Comparison of ENCODE assay signal across 13 mouse cellular contexts in the genomic region with DNA sequence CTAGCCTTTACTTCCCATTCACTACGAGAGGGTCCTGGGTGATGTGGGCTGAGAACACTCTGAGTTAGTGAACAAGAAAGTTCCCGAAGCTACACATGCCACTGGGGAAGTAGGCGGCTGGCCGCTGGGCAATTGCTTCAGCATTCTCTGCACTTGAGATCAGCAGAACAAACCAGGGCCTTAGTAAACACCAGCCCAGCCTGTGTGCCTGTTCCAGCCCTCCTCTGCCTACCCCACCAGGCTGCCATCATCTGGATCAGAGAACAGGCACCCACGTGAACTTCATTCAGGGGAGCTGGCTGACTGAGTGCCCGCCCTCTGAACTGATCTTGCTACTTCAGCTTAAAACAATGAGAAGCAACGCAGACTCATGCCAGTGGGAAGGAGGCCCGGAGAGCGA. TPM values are rescaled to one million over a fixed set of nuclear protein-coding genes. Genes with fewer than 3 reads are reported as not detected.
DNase-seq lines count a peak whose midpoint lies in the region; ATAC-seq and TF ChIP-seq lines count a peak whose summit lies in the region.
"Had no signal": no experiment of that assay in that cellular context is flagged by ENCODE, and none has a peak within 500 bp of the region (broad histone marks: within the 10 kb centered on the region; RNA-seq: fewer than 3 reads in every experiment).

No protein-coding gene starts in this region.

- H3K4me2 ChIP-seq in stomach, postnatal 0 days (replicated peaks; ENCODE audit: low read depth): no peak overlapping the region
- H3K4me2 ChIP-seq: midbrain, embryonic 11.5 days had no signal

- TF ChIP-seq EP300 in stomach, postnatal 0 days (optimal IDR thresholded peaks at IDR 0.05): no peak

- no peaks in the 10 kb centered on the region for H3K9me3 ChIP-seq in stomach, postnatal 0 days (ENCODE audit: control insufficient read depth, low read length)

- H3K36me3 ChIP-seq in stomach, postnatal 0 days (ENCODE audit: control insufficient read depth, insufficient read depth, low read length): no peaks in the 10 kb centered on the region

- DNase-seq in gastrocnemius, adult 2 months: no peak
- DNase-seq in gastrocnemius, postnatal 10 days: no peak
- peak; percentile 63 for DNase-seq in kidney, adult 11 months
- DNase-seq in kidney, postnatal 4 days: no peak
- DNase-seq in brain, adult 2 months (ENCODE audit: low read depth, low spot score): peak; percentile 47
- DNase-seq in kidney, postnatal 14 days: peak; percentile 58
- no peak for DNase-seq in stomach, postnatal 0 days (ENCODE audit: low spot score)
- no peak for DNase-seq in thymus, adult 18-20 months
- DNase-seq: cerebellum, adult 18-20 months; liver, postnatal 0 days had no signal

- no peaks in the 10 kb centered on the region for H3K4me1 ChIP-seq in stomach, postnatal 0 days (replicated peaks; ENCODE audit: control insufficient read depth, insufficient read depth)

- H3K27me3 ChIP-seq in stomach, postnatal 0 days (ENCODE audit: control insufficient read depth, insufficient read depth, low read length): no peaks in the 10 kb centered on the region

- H3K9ac ChIP-seq in stomach, postnatal 0 days (ENCODE audit: low read length): no peak overlapping the region
- H3K9ac ChIP-seq: liver, postnatal 0 days had no signal

- intact Hi-C loops in gastrocnemius, adult 2 months (cut with DNase I): no loop called here

- peak overlapping the region; percentile 12; the same call in 1 of the 2 replicates for H3K27ac ChIP-seq in gastrocnemius, adult 2 months
- no peak overlapping the region for H3K27ac ChIP-seq in stomach, postnatal 0 days (replicated peaks)

- no peak overlapping the region for H3K4me3 ChIP-seq in gastrocnemius, adult 2 months
- no peak overlapping the region for H3K4me3 ChIP-seq in stomach, postnatal 0 days (ENCODE audit: low read depth, low read length)

- no peak for TF ChIP-seq CTCF in gastrocnemius, adult 2 months (IDR thresholded peaks at IDR 0.05)
- no peak for TF ChIP-seq CTCF in stomach, postnatal 0 days (IDR thresholded peaks at IDR 0.05; ENCODE audit: low read depth)

- no peak for ATAC-seq in stomach, postnatal 0 days (ENCODE audit: low FRiP score, low TSS enrichment)
- ATAC-seq: liver, postnatal 0 days had no signal

- 58% methylated on average over 9 of the region's 9 CpGs for WGBS in stomach, postnatal 0 days

RNA-seq across cellular contexts. Expression of a gene that starts 44.4 kb away (rescaled TPM):
- total RNA-seq in gastrocnemius, adult 2 months (2021): not detected
- not detected for total RNA-seq in gastrocnemius, postnatal 10 days (2021)
- polyA plus RNA-seq in stomach, postnatal 0 days (2015; fragmentation: Nextera tagmentation; extraction: Ambion mirVana): 0.10 TPM in 1 of 2 replicates, not detected in the other
- total RNA-seq: granulocyte monocyte progenitor cell, adult 5-6 weeks had no signal
- polyA plus RNA-seq: limb, embryonic 14.5 days; liver, postnatal 0 days; midbrain, embryonic 11.5 days had no signal

Comparison
In these comparisons a context has a peak if more than half of its experiments do, and no peak if none do; other contexts are left out.
1. DNase-seq: peak in kidney, adult 11 months (single experiment), brain, adult 2 months (single experiment) and kidney, postnatal 14 days (single experiment); none in gastrocnemius, adult 2 months (single experiment), gastrocnemius, postnatal 10 days (single experiment), kidney, postnatal 4 days (0 of 2), stomach, postnatal 0 days (single experiment) and thymus, adult 18-20 months (0 of 2).